ENCODE assay signal across 8 mouse cellular contexts in the genomic region with DNA sequence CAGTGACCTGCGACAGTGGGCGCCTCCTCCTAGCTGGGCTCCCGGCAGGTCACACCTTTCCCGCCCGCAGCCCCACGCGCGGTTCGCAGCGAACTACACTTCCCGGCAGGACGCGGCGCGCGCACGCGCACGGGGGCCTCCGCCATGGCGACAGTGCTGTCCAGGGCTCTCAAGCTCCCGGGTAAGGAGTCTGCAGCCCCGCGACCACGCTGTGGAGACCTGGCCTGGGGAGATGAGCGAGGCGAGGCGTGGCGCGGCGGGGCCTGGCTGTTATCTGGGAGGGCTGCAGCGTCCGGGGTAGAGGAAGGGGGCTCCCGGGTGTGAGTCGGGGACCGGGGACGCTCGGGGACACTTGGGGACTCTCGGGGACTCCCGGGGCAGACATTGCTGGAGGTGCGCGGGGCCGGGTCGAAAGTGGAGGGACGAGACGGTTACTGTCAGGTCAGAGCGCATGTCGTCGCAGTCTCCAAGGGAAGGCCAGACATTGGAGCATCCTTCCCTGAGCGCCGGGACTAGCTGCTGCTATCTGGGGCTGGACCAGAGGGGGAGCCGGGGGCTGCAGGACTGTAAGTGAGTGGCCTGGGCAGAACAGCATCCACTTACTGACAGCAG. TPM values are rescaled to one million over a fixed set of nuclear protein-coding genes. Genes with fewer than 3 reads are reported as not detected.
DNase-seq lines count a peak whose midpoint lies in the region; ATAC-seq and TF ChIP-seq lines count a peak whose summit lies in the region.

Gene Fam234b (plus strand): TSS at position 57 of the 612 bp plus-strand sequence.
Gene Hebp1 (minus strand): TSS at position 102 of the 612 bp plus-strand sequence.

- no peaks in the 10 kb centered on the region for H3K4me1 ChIP-seq in bone marrow, adult 2 months (ENCODE audit: control insufficient read depth, insufficient read depth, low read length)
- H3K4me1 ChIP-seq in embryonic facial prominence, embryonic 14.5 days (ENCODE audit: control insufficient read depth, insufficient read depth, low read length), result no peaks in the 10 kb centered on the region
- peaks cover 2% of the 10 kb centered on the region for H3K4me1 ChIP-seq in heart, adult 2 months (ENCODE audit: control insufficient read depth, insufficient read depth, low read length)
- H3K4me1 ChIP-seq in limb, embryonic 13.5 days, result peaks cover 14% of the 10 kb centered on the region
- H3K4me1 ChIP-seq in midbrain, embryonic 15.5 days, result peaks cover 24% of the 10 kb centered on the region

- H3K4me2 ChIP-seq in embryonic facial prominence, embryonic 14.5 days (ENCODE audit: low read depth, low read length), result peak within 1 kb of the TSS; percentile 93
- peak within 1 kb of the TSS; percentile 85 for H3K4me2 ChIP-seq in limb, embryonic 13.5 days (replicated peaks)
- peak within 1 kb of the TSS; percentile 96 for H3K4me2 ChIP-seq in midbrain, embryonic 15.5 days

- DNase-seq in 3134 (ENCODE audit: extremely low read depth, insufficient read length, low spot score), result peak; percentile 94
- peak; percentile 84 for DNase-seq in embryonic facial prominence, embryonic 14.5 days (ENCODE audit: low spot score)
- DNase-seq in heart, adult 2 months, result peak; percentile 87 to 89
- DNase-seq in kidney, adult 8-10 months, result peak; percentile 80 to 81
- peak; percentile 91 to 92 for DNase-seq in spleen, postnatal 10 days (ENCODE audit: low spot score in 2 of 2)

- no peaks in the 10 kb centered on the region for H3K27me3 ChIP-seq in embryonic facial prominence, embryonic 14.5 days (replicated peaks; ENCODE audit: control insufficient read depth, insufficient read depth, low read length)
- no peaks in the 10 kb centered on the region for H3K27me3 ChIP-seq in heart, adult 2 months (ENCODE audit: control insufficient read depth, insufficient read depth, low read length)
- H3K27me3 ChIP-seq in limb, embryonic 13.5 days, result no peaks in the 10 kb centered on the region
- no peaks in the 10 kb centered on the region for H3K27me3 ChIP-seq in midbrain, embryonic 15.5 days (replicated peaks)

- peak within 1 kb of the TSS; percentile 82 for H3K9ac ChIP-seq in embryonic facial prominence, embryonic 14.5 days (ENCODE audit: low read depth, low read length)
- peak within 1 kb of the TSS; percentile 82 for H3K9ac ChIP-seq in heart, adult 2 months (ENCODE audit: low read depth, low read length)
- peak within 1 kb of the TSS; percentile 83 for H3K9ac ChIP-seq in limb, embryonic 13.5 days
- peak within 1 kb of the TSS; percentile 86 for H3K9ac ChIP-seq in midbrain, embryonic 15.5 days

- TF ChIP-seq CTCF in bone marrow, adult 2 months (IDR thresholded peaks at IDR 0.05; ENCODE audit: control insufficient read depth, insufficient read depth, low read length), result no peak
- no peak for TF ChIP-seq CTCF in heart, adult 2 months (IDR thresholded peaks at IDR 0.05)

- no peaks in the 10 kb centered on the region for H3K36me3 ChIP-seq in embryonic facial prominence, embryonic 14.5 days (ENCODE audit: control insufficient read depth, insufficient read depth, low read length)
- no peaks in the 10 kb centered on the region for H3K36me3 ChIP-seq in heart, adult 2 months (ENCODE audit: control insufficient read depth, insufficient read depth, low read length)
- no peaks in the 10 kb centered on the region for H3K36me3 ChIP-seq in limb, embryonic 13.5 days
- H3K36me3 ChIP-seq in midbrain, embryonic 15.5 days (replicated peaks), result no peaks in the 10 kb centered on the region

- H3K9me3 ChIP-seq in embryonic facial prominence, embryonic 14.5 days (ENCODE audit: control insufficient read depth, low read length), result no peaks in the 10 kb centered on the region
- 0 out of 2 replicates have a peak, but pooled peaks cover 5% of the 10 kb centered on the region for H3K9me3 ChIP-seq in limb, embryonic 13.5 days
- no peaks in the 10 kb centered on the region for H3K9me3 ChIP-seq in midbrain, embryonic 15.5 days

- TF ChIP-seq POLR2A in bone marrow, adult 2 months (IDR thresholded peaks at IDR 0.05; ENCODE audit: borderline replicate concordance, control insufficient read depth, low read depth, low read length), result peak; percentile 73; the same call in 1 of the 2 replicates
- 0 out of 2 replicates have a peak, but pooled peaks have one; percentile 18 for TF ChIP-seq POLR2A in heart, adult 2 months (IDR thresholded peaks at IDR 0.05; ENCODE audit: insufficient read depth, low read depth, low read length)

- WGBS in bone marrow, adult 2 months, result under 1% methylated on average over 52 of the region's 52 CpGs
- under 1% methylated on average over 34 of the region's 52 CpGs for WGBS in embryonic facial prominence, embryonic 14.5 days
- under 1% methylated on average over 52 of the region's 52 CpGs for WGBS in heart, adult 2 months
- WGBS in limb, embryonic 13.5 days, result under 1% methylated on average over 52 of the region's 52 CpGs
- WGBS in midbrain, embryonic 15.5 days, result under 1% methylated on average over 52 of the region's 52 CpGs

- no peaks in the 10 kb centered on the region for H3K79me2 ChIP-seq in heart, adult 2 months (replicated peaks; ENCODE audit: control insufficient read depth, insufficient read depth, low read length)

- no peak for TF ChIP-seq EP300 in heart, adult 2 months (IDR thresholded peaks at IDR 0.05; ENCODE audit: insufficient read depth, low read depth, low read length)

- peak within 1 kb of the TSS; percentile 76 for H3K4me3 ChIP-seq in bone marrow, adult 2 months (replicated peaks; ENCODE audit: control insufficient read depth, low read depth, low read length)
- H3K4me3 ChIP-seq in embryonic facial prominence, embryonic 14.5 days (ENCODE audit: low read depth, low read length), result peak within 1 kb of the TSS; percentile 89
- H3K4me3 ChIP-seq in heart, adult 2 months, result peak within 1 kb of the TSS; percentile 88
- H3K4me3 ChIP-seq in limb, embryonic 13.5 days, result peak within 1 kb of the TSS; percentile 77
- H3K4me3 ChIP-seq in midbrain, embryonic 15.5 days, result peak within 1 kb of the TSS; percentile 89

- H3K27ac ChIP-seq in bone marrow, adult 2 months (ENCODE audit: control insufficient read depth, insufficient read depth, low read depth, low read length, poor library complexity), result peak within 1 kb of the TSS; percentile 86
- H3K27ac ChIP-seq in embryonic facial prominence, embryonic 14.5 days (replicated peaks; ENCODE audit: low read depth, low read length), result peak within 1 kb of the TSS; percentile 41; the same call in 1 of the 2 replicates
- H3K27ac ChIP-seq in heart, adult 2 months, result peak within 1 kb of the TSS; percentile 52
- peak within 1 kb of the TSS; percentile 4; the same call in 1 of the 2 replicates for H3K27ac ChIP-seq in limb, embryonic 13.5 days
- H3K27ac ChIP-seq in midbrain, embryonic 15.5 days, result peak within 1 kb of the TSS; percentile 86

- intact Hi-C loops in heart, adult 2 months (cut with DNase I), result no loop called here

- peak; percentile 92 for ATAC-seq in embryonic facial prominence, embryonic 14.5 days (ENCODE audit: low read depth)
- peak; percentile 91 for ATAC-seq in limb, embryonic 13.5 days (ENCODE audit: low FRiP score, low read depth)
- ATAC-seq in midbrain, embryonic 15.5 days (replicated peaks), result peak; percentile 96

RNA-seq across cellular contexts. Expression of gene Fam234b, which starts in this region (rescaled TPM):
- 28.7 and 38.2 TPM in 2 replicates for polyA plus RNA-seq in bone marrow, adult 2 months (2011; ENCODE audit: insufficient read depth, insufficient read length, low replicate concordance, missing spikeins)
- 21.0 and 23.7 TPM in 2 replicates for polyA plus RNA-seq in embryonic facial prominence, embryonic 14.5 days (2014; fragmentation: Nextera tagmentation; extraction: Ambion mirVana)
- 1 to 10 TPM; 6.4 to 9.5 TPM for total RNA-seq in heart, adult 2 months (2021)
- 5.8 TPM in 2 replicates for polyA plus RNA-seq in heart, adult 2 months (2012; rRNA removed)
- polyA plus RNA-seq in limb, embryonic 13.5 days (2015; fragmentation: Nextera tagmentation; extraction: Ambion mirVana), result 27.0 and 30.3 TPM in 2 replicates
- 110 and 117 TPM in 2 replicates for polyA plus RNA-seq in midbrain, embryonic 15.5 days (2015; fragmentation: Nextera tagmentation; extraction: Ambion mirVana)

RNA-seq across cellular contexts. Expression of gene Hebp1, which starts in this region (rescaled TPM):
- 103 and 178 TPM in 2 replicates for polyA plus RNA-seq in bone marrow, adult 2 months (2011; ENCODE audit: insufficient read depth, insufficient read length, low replicate concordance, missing spikeins)
- 7.4 and 12.2 TPM in 2 replicates for polyA plus RNA-seq in embryonic facial prominence, embryonic 14.5 days (2014; fragmentation: Nextera tagmentation; extraction: Ambion mirVana)
- 10 to 100 TPM; 46.6 to 57.8 TPM for total RNA-seq in heart, adult 2 months (2021)
- polyA plus RNA-seq in heart, adult 2 months (2012; rRNA removed), result 11.3 and 14.1 TPM in 2 replicates
- 9.4 and 10.2 TPM in 2 replicates for polyA plus RNA-seq in limb, embryonic 13.5 days (2015; fragmentation: Nextera tagmentation; extraction: Ambion mirVana)
- 4.7 and 6.1 TPM in 2 replicates for polyA plus RNA-seq in midbrain, embryonic 15.5 days (2015; fragmentation: Nextera tagmentation; extraction: Ambion mirVana)

Comparison
In these comparisons a context has a peak if more than half of its experiments do, and no peak if none do; other contexts are left out.
1. Peak in every context shown above with its lines: DNase-seq, ATAC-seq, H3K4me3 ChIP-seq and H3K27ac ChIP-seq.
2. H3K27ac ChIP-seq: peak in every context shown above with its lines; median percentile 86 in bone marrow, adult 2 months; 86 in midbrain, embryonic 15.5 days; 52 in heart, adult 2 months; 41 in embryonic facial prominence, embryonic 14.5 days; 4 in limb, embryonic 13.5 days.